Mouse (Mus musculus) left cerebral cortex, adult 2 months (tissue): Measurements from ENCODE around the gene Adarb1. TPM values are rescaled to one million over a fixed set of nuclear protein-coding genes. Genes with fewer than 3 reads are reported as not detected.
A peak's percentile ranks its signal among the peaks of the same experiment; 100 is the strongest.
"Not testable (repeated sequence)": the region's sequence is repeated elsewhere in the genome, so short reads cannot be mapped to it uniquely, and the experiment has no call there.

ENCODE experiments used
- DNase-seq, 2 experiments: peaks; one replicate each; pipeline ENCODE4 v3.0.0; 2021 to 2022; ENCODE audit warnings: low spot score in 2 of 2, mixed read lengths in 1 of 2; ENCODE audit errors: extremely low spot score in 1 of 2
- H3K27ac ChIP-seq: fragments of 200-600 bp; 2 replicates; pipeline ENCODE4 v1.8.1; 2022
- H3K4me3 ChIP-seq: fragments of 200-600 bp; 2 replicates; pipeline ENCODE4 v1.8.1; 2022
- CTCF ChIP-seq: fragments of 200-600 bp; IDR thresholded peaks from 2 replicates; pipeline ENCODE4 v1.8.1; 2022; ENCODE audit warnings: antibody characterized with exemption, mild to moderate bottlenecking, moderate library complexity
- intact Hi-C: fragments of 180-260 bp; cut with DNase I; formaldehyde crosslinking; loops from one replicate; pipeline ENCODE4 v1.15.1; 2025
- total RNA-seq, 2 experiments: library from RNA; stranded (reverse); gene quantifications; 2 replicates each; pipeline ENCODE4 v1.2.3; 2021

Adarb1 gene
- total RNA-seq, 2 experiments from 2014 or later: 139 to 152 TPM

- intact Hi-C loops: no loop called here
- Histone ChIP-seq H3K4me3 (no peak overlapping the region), H3K27ac (no peak overlapping the region)
- no peak for DNase-seq
- no peak for TF ChIP-seq CTCF
Measured at GRCm38 (mm10) chr10:77300934-77301297, 117.2 kb downstream of the Adarb1 start.

- no peak for TF ChIP-seq CTCF
- DNase-seq: no peak
- Histone ChIP-seq H3K4me3 (no peak overlapping the region), H3K27ac (no peak overlapping the region)
- intact Hi-C loops: no loop called here
Measured at GRCm38 (mm10) chr10:77300237-77300933, 117.7 kb downstream of the Adarb1 start.

- Histone ChIP-seq H3K27ac (no peak overlapping the region), H3K4me3 (no peak overlapping the region)
- intact Hi-C loops: no loop called here
- no peak for TF ChIP-seq CTCF
- no peak for DNase-seq
Measured at GRCm38 (mm10) chr10:77299194-77299593, 118.9 kb downstream of the Adarb1 start.

- no peak for TF ChIP-seq CTCF
- no peak for DNase-seq
- H3K4me3 ChIP-seq: no peak overlapping the region
- H3K27ac ChIP-seq: no peak overlapping the region
- intact Hi-C loops: no loop called here
Measured at GRCm38 (mm10) chr10:77298621-77299020, 119.4 kb downstream of the Adarb1 start.

- no peak for DNase-seq
- no peak for TF ChIP-seq CTCF
- intact Hi-C loops: no loop called here
- Histone ChIP-seq H3K27ac (no peak overlapping the region), H3K4me3 (no peak overlapping the region)
Measured at GRCm38 (mm10) chr10:77294691-77295090, 123.4 kb downstream of the Adarb1 start.

- Histone ChIP-seq H3K27ac (no peak overlapping the region; the same call in 1 of the 2 replicates), H3K4me3 (no peak overlapping the region)
- DNase-seq: no peak
- TF ChIP-seq CTCF: no peak
- intact Hi-C loops: loop anchor here (2.0 kb wide), 1 partner anchor 50 kb away; no protein-coding TSS in a partner anchor
Measured at GRCm38 (mm10) chr10:77290624-77291366, 127.3 kb downstream of the Adarb1 start.

- TF ChIP-seq CTCF: no peak; the same call in 1 of the 2 replicates
- no peak for DNase-seq
- Histone ChIP-seq H3K4me3 (no peak overlapping the region), H3K27ac (no peak overlapping the region)
- intact Hi-C loops: no loop called here
Measured at GRCm38 (mm10) chr10:77289559-77289958, 128.5 kb downstream of the Adarb1 start.

- no peak for DNase-seq
- Histone ChIP-seq H3K4me3 (no peak overlapping the region), H3K27ac (no peak overlapping the region)
- TF ChIP-seq CTCF: no peak
- intact Hi-C loops: no loop called here
Measured at GRCm38 (mm10) chr10:77288639-77289195, 129.4 kb downstream of the Adarb1 start.

- Histone ChIP-seq H3K4me3 (no peak overlapping the region), H3K27ac (no peak overlapping the region)
- DNase-seq: no peak
- TF ChIP-seq CTCF: no peak
- intact Hi-C loops: no loop called here
Measured at GRCm38 (mm10) chr10:77287626-77288025, 130.4 kb downstream of the Adarb1 start.

GRCm38 (mm10) chr10:77284832-77285231, 133.2 kb downstream of the Adarb1 start:
- no peak for DNase-seq
- intact Hi-C loops: no loop called here
- H3K27ac ChIP-seq: no peak overlapping the region
- TF ChIP-seq CTCF: no peak
- H3K4me3 ChIP-seq: no peak overlapping the region

GRCm38 (mm10) chr10:77282822-77283221, 135.2 kb downstream of the Adarb1 start:
- intact Hi-C loops: loop anchor here (1.0 kb wide), 2 partner anchors 70 to 226 kb away; no protein-coding TSS in a partner anchor
- Histone ChIP-seq H3K4me3 (no peak overlapping the region), H3K27ac (no peak overlapping the region)
- peak; percentile 93 for TF ChIP-seq CTCF
- peak; percentile 72 to 80 for DNase-seq

- H3K27ac ChIP-seq, intact Hi-C loops, DNase-seq, H3K4me3 ChIP-seq: not testable (repeated sequence)
- TF ChIP-seq CTCF: peak; percentile 14
Measured at GRCm38 (mm10) chr10:77282085-77282484, 136.0 kb downstream of the Adarb1 start.
